Mouse (Mus musculus) bone marrow, adult 2 months (tissue): ENCODE measurements around the gene Esrrg.

Experiments used
- CTCF ChIP-seq: fragments of 200-500 bp; IDR thresholded peaks from 2 replicates; pipeline ENCODE4 v1.5.1; 2011; ENCODE audit warnings: low read length, control low read depth; ENCODE audit not compliant: control insufficient read depth, insufficient read depth
- POLR2A ChIP-seq: fragments of 200-500 bp; IDR thresholded peaks from 2 replicates; pipeline ENCODE4 v1.6.1; 2011; ENCODE audit warnings: low read depth, mild to moderate bottlenecking, control low read depth, low read length, borderline replicate concordance; ENCODE audit not compliant: control insufficient read depth

DNA sequence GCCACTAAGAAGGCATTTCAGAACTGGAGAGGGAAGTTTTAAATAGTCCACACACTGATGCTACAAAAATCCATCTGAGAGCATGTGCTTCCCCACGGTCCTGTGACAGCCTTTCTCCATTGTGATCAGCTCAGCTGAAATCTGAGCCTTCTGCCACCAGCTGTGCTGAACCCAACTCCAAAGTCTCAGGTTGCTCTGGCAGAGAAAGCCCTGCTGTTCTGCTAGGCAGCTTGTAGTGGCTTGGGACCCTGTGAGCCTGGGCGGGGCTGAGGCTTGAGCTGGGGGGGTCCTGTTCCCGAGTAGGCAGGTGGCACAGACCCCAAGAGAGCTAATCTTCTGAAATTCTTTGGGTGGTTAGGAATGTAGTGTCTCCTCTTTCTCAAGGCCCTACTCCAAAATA lies 299.3 kb downstream of the Esrrg start:
- no peak for TF ChIP-seq CTCF
- TF ChIP-seq POLR2A, result no peak
